Mouse (Mus musculus) liver, adult 2 months (tissue): ENCODE data around the gene Ptprg.

Experiments used
- CTCF ChIP-seq: fragments of 200-500 bp; IDR thresholded peaks from 2 replicates; pipeline ENCODE4 v1.5.1; 2011; ENCODE audit warnings: low read depth, low read length, control low read depth
- POLR2A ChIP-seq: fragments of 200-500 bp; IDR thresholded peaks from 2 replicates; pipeline ENCODE4 v1.6.1; 2011; ENCODE audit warnings: low read length, control low read depth; ENCODE audit not compliant: insufficient read depth; ENCODE audit errors: extremely low read depth

- no peak for TF ChIP-seq CTCF
- TF ChIP-seq POLR2A, result no peak
These were observed 645.4 kb downstream of the Ptprg start for GRCm38 (mm10) chr14:12198735-12199134.
